Mouse (Mus musculus) gastrocnemius, postnatal 10 days (tissue): ENCODE data around the gene Mypop. TPM values are rescaled to one million over a fixed set of nuclear protein-coding genes. Genes with fewer than 3 reads are reported as not detected.
A peak's percentile ranks its signal among the peaks of the same experiment; 100 is the strongest.

Experiments
- DNase-seq: peaks from one replicate; pipeline ENCODE4 v3.0.0; 2021; ENCODE audit warnings: mixed read lengths
- long read RNA-seq, 2 experiments: library from polyadenylated mRNA; stranded (forward); transcript quantifications; one replicate each; pipeline ENCODE4 v2.0.0; 2021
- total RNA-seq, 2 experiments: library from RNA; stranded (reverse); gene quantifications; 2 replicates each; pipeline ENCODE4 v1.2.3; 2021

The Mypop gene
- total RNA-seq, result 1 to 10 TPM; 2.0 to 3.5 TPM
- long read RNA-seq, experiment 1, partial matches to known transcripts, result 0 of 4 reads
- long read RNA-seq, experiment 1, other reads (novel, unspliced or antisense), result 1 of 4 reads
- long read RNA-seq, experiment 2, partial matches to known transcripts, result 0 of 2 reads
- long read RNA-seq, experiment 2, other reads (novel, unspliced or antisense), result 0 of 2 reads

GRCm38 (mm10) chr7:18990601-18991295, at the start of gene Mypop:
Mypop (plus strand) TSS chr7:18991245.
- peak; percentile 98 for DNase-seq

GRCm38 (mm10) chr7:18942376-18942775, 48.7 kb upstream of the Mypop start:
- DNase-seq, result no peak

GRCm38 (mm10) chr7:18942815-18943214, 48.2 kb upstream of the Mypop start:
- no peak for DNase-seq

DNA sequence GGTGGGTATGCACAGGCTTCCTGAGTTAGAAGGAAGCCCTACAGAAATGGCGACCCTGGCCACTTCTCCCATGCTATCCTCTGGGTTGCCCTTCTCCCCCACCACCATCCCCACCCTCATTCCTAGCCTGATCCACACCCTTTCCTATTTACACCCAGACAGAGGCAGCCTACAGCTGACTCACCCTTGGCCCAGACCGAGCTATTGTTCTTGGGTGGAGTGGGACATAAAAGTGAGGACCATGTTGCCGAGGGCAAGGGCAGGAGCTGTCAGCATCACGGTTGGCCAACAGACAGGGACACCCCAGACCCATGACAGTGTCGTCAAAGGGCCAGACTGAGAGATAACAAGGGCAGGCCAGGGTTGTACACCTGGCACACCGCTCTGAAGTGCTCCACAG, 42.9 kb upstream of the Mypop start:
- no peak for DNase-seq

- DNase-seq, result no peak
These were observed 41.1 kb upstream of the Mypop start for GRCm38 (mm10) chr7:18949781-18950522.

GRCm38 (mm10) chr7:18950523-18951315, 40.3 kb upstream of the Mypop start:
- no peak for DNase-seq

- DNase-seq, result peak; percentile 62
These were observed 39.6 kb upstream of the Mypop start for GRCm38 (mm10) chr7:18951397-18951796.

- peak; percentile 60 for DNase-seq
These were observed 33.3 kb upstream of the Mypop start for GRCm38 (mm10) chr7:18957569-18958383.

DNA sequence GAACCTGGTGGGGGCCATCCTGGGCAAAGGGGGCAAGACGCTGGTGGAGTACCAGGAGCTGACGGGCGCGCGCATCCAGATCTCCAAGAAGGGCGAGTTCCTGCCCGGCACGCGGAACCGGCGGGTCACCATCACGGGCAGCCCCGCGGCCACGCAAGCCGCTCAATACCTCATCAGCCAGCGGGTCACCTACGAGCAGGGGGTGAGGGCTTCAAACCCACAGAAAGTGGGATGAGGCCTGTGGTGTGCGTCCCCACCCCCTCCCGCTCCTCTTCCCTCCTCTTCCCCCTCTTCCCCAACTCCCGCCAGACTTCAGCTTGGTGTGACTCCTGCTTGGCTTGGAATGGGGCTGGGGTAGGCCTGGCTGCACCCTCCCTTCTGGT, 32.7 kb upstream of the Mypop start:
- no peak for DNase-seq

- no peak for DNase-seq
These were observed 31.6 kb upstream of the Mypop start for GRCm38 (mm10) chr7:18959446-18959845.

- no peak for DNase-seq
These were observed 28.8 kb upstream of the Mypop start for GRCm38 (mm10) chr7:18962171-18962792.

DNA sequence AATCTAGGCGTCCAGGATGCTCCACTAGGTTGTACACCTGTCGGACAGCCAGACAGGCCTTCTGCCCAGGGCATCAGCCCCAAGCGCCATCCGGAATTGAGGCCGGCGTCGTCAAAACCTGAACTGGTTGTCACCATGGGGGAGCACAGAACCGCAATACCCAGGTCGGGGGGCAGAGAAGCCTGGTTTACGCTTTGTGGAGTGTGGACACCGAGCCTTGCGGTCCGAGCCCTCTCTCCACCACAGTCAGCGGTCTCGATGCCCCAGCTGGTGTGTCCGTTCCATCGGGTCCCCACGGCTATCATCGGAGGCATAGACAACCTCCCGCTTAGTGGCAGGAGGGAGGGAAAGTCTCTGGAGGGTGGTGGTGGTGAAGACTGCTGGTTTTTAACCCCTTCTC, 28.2 kb upstream of the Mypop start:
- DNase-seq, result no peak

- no peak for DNase-seq
These were observed 27.7 kb upstream of the Mypop start for GRCm38 (mm10) chr7:18963294-18963843.

GRCm38 (mm10) chr7:18965312-18965711, 25.7 kb upstream of the Mypop start:
- DNase-seq, result no peak

- DNase-seq, result no peak
These were observed 23.4 kb upstream of the Mypop start for GRCm38 (mm10) chr7:18967603-18968002.

GRCm38 (mm10) chr7:18970956-18971355, 20.1 kb upstream of the Mypop start:
- no peak for DNase-seq

DNA sequence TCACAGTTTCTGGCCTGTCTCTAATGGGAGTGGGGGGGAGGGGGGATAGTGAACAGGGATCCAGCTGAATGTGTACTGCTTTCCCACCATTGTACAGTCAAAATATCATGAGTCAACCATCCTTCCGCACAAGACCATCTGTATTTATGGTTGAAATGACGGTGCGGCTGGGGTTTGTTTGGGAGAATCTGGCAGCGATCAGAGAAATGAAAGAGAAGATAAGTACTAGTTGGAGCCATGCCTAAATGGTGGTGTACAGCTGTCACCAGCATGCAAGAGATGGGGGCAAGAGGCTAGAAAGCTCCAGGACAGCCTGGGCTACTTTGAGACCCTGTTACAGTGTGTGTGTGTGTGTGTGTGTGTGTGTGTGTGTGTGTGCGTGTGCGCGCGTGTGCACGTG, 12.7 kb upstream of the Mypop start:
- no peak for DNase-seq

DNA sequence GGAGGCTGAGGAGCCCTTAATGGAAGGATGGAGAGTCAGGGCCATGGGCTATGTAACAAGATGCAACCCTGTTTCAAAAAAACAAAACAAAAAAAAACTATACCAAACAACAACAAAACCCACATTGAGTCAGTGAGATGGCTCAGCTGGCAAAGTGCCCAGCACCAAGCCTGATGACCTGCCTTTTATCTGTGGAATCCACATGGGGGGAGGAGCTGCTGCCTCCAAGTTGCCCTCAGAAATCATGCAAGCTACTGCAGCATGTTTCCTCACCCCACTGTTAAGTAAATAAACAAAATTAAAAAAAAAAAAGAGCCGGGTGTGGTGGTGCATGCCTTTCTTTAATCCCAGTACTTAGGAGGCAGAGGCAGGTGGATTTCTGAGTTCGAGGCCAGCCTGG, 4.5 kb upstream of the Mypop start:
- DNase-seq, result no peak

- no peak for DNase-seq
These were observed 3.9 kb upstream of the Mypop start, which contains the start of gene Nanos2 for GRCm38 (mm10) chr7:18987100-18987499. Nanos2 (plus strand) TSS chr7:18987400.

DNA sequence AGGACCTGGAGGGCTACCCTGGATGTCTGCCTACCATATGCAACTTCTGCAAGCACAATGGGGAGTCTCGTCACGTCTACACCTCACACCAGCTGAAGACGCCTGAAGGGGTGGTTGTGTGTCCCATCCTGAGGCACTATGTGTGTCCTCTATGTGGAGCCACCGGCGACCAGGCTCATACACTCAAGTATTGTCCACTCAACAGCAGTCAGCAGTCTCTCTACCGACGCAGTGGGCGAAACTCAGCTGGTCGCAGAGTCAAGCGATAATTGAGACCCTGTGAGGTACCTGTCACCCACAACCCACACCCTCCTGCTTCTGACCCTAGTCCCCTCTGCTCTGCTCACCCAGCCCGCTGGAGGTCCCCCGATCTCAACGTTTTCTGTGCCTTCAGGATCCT, 3.3 kb upstream of the Mypop start:
- DNase-seq, result no peak

GRCm38 (mm10) chr7:18988780-18989179, 2.3 kb upstream of the Mypop start:
- no peak for DNase-seq
